Mouse (Mus musculus) liver, postnatal 0 days (tissue): ENCODE results near the gene Col6a3.

Experiments used
- CTCF ChIP-seq: sonication (generic); IDR thresholded peaks from 2 replicates; pipeline ENCODE4 v1.5.1; 2016; ENCODE audit warnings: antibody characterized with exemption, low read depth
- EP300 ChIP-seq: IDR thresholded peaks from 2 replicates; pipeline ENCODE4 v1.6.1; 2016; ENCODE audit warnings: antibody characterized with exemption, low read depth, mild to moderate bottlenecking

- TF ChIP-seq CTCF, result no peak
- no peak for TF ChIP-seq EP300
Observed at GRCm38 (mm10) chr1:90842789-90843587, 783 bp downstream of the Col6a3 start.
